Mouse (Mus musculus) embryo, embryonic 11 days (tissue): ENCODE results near the gene E2f3.

Source experiments
- DNase-seq: peaks from one replicate; pipeline ENCODE4 v3.0.0-alpha.2; 2015

The E2f3 gene

DNA sequence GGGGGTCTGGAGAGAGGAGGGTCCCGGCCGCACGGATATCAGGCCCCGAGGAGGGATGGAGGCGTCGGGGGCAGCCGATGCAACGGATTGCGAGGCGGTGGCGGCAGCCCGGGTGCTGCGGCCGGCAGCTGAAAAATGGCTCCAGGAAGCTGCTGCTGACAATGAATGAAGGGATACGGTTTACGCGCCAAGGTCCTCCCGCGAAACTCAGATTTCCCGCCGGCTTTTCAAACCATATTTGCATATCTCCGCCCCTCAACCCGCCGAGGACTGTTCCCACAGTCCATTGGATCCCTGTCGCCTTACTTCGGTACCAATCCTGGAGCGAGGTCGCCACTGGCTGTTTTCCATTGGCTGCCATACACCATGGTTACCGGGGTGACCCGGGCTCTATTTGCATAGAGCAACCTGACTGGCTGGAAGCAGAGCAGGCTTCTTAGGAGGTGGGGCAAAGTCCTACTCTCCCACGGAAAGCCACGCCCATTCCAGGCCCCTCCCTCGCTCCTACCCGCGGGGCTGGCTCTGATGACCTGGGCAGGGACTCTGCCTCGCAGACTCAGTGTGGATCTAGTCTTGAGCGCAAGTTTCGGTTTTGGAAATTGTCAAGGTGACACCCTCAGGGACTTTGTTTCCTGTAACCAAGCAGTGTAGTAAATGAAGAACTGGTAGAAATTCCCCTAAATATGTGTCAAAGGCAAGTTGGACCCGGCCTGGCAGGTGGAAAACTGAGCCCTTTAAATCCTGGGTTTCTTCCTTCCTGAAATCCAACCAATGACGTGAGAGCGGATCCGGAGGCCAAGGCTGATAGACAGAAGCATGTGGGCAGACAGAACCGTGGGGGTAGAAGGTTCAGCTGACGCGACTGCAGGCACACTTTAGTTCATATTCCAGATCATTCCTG is at the start of gene E2f3:
TSS of gene E2f3 (minus strand) at position 209 of the 901 bp plus-strand sequence.
- DNase-seq, result peak; percentile 99

DNA sequence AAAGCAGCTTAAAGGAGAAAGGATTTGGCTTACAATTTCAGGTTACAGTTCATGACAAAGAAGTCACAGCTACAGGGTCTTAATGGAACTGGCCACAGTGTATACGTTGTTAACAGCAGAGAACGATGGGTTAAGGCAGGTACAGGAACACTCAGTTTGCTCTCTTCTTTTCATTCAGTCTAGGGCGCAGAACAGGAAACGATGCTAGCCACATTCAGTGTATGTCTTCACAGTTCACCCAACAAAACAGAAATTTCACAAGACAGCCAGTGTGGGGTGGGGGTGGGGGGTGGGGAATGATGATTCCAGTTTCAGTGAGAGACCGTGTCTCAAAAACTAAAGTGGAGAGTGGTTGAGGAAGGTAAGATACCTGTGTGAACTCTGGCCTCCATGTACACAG is 48.7 kb upstream of the E2f3 start:
- DNase-seq, result no peak

DNA sequence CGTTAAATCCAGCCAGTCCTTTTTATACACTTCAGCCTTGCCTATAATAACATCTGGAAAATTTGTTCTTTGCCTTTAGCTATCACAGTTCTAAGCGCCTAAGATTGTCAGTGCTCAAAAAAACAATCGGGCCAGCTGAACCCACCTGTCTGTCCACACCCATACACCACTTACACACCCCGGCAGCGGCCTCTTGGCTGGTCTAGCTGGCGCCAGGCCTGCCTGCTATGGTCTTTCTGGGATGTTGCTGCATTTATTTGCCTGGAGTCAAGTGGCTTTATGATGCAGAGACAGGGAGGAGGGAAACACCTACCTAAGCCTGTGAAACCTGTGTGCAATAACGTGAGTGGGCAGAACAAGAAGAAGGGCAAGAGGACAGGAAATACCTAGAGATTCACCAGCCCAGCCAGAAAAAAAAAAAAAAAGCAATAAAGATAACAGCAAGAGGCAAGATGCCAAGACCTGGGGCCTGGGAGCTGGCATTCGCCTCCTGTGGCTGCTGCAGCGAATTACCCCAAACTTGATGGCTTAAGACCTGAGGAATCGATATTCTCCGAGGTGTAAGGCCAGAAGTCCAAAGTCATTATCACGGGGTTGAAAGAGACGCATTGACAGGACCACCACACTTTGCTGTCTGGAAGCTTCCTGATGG is 45.9 kb upstream of the E2f3 start:
- no peak for DNase-seq

DNA sequence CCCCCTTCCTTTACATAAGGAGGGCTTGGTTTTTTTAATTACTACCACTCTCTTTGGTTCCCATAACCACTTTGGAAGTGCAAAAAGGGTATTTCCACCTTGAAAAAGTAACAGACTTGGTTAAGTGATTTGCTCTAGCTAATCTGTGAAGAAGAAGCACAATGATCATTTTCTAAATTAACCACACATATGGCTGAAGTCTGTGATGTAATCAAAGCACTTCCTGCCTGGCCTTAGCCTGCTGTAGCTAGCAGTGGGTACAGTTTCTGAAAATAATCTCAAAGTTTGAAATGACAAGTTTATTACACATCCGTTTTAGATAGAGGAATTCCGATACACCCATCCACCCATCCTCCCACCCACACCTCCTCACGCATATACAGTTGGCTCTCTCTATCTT is 42.0 kb upstream of the E2f3 start:
- DNase-seq, result no peak

DNA sequence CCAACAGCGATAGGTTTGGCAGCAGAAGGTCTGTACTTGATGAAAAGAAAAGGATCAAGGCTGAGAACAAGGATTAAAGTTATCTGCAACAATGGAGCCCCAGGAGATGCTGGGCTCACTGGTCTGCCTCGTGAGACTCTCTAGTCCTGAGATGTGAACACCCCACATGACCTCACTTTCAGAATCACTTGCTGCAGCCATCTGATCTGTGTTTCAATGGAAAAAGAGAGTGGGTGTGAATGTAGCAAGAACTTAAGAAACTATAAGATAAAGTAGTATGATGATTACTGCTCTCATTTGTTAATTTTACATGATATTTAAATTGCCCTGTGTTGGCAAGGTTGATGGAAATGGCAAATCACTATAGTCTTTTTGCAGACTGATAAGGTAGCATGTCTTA is 36.6 kb upstream of the E2f3 start:
- DNase-seq, result no peak

GRCm38 (mm10) chr13:30018573-30018972 is 32.7 kb upstream of the E2f3 start:
- DNase-seq, result no peak

- no peak for DNase-seq
Measured at GRCm38 (mm10) chr13:30017611-30018010, 31.7 kb upstream of the E2f3 start.

DNA sequence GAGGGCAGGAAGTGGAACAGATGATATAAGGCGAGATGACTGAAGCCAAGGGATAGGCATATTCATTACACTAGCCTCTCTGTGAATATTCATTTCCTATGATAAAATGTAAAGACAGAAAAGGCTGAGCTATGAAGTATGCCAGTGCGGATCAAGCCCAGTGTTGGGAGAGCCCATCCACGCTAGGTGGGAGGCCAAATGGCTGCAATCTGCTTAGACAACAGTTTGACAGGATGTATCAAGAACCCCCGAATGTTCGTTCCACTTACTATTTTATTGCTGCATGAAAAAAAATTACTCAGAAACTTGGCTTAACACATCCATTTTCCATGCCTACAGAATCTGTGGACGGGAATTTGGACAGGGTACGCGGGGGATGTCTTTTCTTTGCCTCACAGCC is 28.7 kb upstream of the E2f3 start:
- no peak for DNase-seq

- no peak for DNase-seq
Measured at GRCm38 (mm10) chr13:30012226-30012625, 26.4 kb upstream of the E2f3 start.

GRCm38 (mm10) chr13:30008738-30009137 is 22.9 kb upstream of the E2f3 start:
- DNase-seq, result no peak

DNA sequence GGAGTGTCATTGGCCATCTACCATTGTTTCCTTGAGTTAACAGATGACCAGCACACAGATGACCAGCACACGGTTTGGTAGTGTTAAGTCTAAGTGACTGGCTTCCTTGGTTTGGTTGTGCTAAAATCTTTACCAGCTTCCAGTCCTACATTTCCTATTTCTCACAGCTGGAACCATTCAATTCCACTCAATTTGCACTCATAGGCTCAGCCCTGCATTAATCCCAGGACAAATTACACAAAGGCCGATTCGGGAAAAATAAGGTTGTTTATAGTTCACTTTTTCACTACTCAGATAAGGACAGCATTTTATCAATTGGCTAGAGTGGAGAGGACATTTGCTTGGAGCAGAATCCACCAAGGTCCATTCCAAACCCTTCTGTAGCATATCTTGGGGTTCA is 19.6 kb upstream of the E2f3 start:
- no peak for DNase-seq

- no peak for DNase-seq
Measured at GRCm38 (mm10) chr13:30004849-30005248, 19.0 kb upstream of the E2f3 start.

GRCm38 (mm10) chr13:30003169-30003568 is 17.3 kb upstream of the E2f3 start:
- peak; percentile 18 for DNase-seq

DNA sequence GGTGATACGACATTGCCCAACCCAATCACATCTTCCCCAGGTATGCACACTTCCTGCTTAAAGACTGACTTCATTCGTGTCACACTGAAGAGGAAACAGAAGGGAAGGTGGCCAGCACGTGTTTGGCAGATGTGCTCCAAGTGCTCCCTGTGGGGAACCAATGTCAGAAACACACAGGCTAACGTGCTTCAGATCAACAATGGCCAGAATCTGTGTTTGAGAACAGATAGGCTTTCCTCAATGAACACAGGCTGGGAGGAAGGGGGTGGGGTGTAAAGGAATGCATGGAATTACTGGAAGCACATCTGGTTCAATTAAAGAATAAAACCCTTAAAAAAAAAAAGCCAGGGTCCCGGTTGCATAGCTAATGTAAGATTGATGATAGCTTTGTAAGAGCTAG is 15.2 kb upstream of the E2f3 start:
- peak; percentile 44 for DNase-seq

DNA sequence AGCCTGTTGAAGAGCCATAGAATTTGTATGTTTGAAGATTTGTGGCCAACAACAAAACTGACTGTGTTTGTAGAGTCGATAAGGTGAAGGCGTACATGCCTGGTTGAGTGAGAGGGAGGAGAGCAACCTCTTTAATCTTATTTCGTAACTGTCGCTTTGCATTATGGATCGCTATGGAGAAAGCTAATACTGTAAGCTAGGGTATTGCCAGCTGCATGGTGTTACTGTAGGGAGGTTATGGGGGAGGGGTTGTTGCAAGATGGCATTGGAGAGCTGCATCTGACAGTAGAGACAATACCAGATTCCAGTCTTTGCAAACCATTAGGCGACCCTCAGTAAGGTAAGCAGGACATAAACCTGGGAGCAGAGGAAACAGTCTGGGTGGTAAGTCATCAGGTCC is 2.1 kb upstream of the E2f3 start:
- no peak for DNase-seq

DNA sequence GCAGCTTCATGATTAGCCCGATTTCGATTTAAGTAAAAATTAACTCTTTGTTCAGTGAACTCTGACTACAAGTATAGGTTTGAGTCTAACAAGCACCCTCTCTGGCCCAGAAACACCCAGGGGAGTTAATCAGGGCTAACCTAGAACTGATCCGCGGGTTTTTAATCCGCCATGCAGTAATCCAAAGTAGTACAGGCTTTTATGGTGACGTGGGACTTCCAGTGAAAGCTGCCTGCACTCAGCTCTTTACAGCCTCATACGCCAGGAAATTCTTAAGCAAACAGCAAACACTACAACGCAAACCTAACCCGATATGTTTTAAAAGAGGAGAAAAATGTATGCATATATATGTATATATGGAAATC is 875 bp upstream of the E2f3 start:
- no peak for DNase-seq

DNA sequence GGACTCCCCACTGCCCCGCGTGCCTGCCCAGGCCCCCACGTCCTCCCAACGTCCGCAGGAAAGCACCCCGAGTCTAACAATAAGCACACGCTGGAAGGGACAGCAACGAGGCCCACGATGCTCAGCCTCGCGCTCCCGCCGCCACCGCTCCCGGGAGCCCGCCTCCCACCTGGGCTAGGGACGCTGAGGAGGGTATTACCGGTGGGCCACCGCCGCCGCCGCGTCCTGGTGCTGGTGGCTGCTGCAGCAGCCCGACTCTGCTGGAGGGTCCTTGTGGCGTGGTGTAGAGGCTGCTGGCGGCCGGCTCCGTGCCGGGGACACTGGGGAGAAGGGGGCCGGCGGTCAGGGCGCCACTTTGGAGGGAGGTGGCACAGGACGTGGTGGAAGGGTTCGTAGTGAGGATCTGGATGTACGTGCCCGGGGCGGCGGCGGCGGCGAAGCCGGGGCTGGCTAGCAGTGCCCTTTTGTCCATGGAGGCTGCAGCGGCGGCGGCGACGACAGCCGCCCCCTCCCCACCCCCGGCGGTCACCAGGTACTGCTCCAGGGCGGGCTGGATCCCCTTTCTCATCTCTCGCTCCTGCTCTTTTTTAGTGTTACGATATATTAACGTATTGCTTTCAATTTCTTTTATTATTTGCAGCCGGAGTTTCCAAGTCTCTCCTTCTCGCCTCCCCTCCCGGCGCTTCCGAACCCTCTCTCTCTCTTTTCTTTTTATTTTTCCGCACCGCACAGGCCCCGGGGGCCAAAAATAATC is 585 bp downstream of the E2f3 start:
- DNase-seq, result peak; percentile 49

- DNase-seq, result peak; percentile 91
Measured at GRCm38 (mm10) chr13:29984286-29985100, 1.4 kb downstream of the E2f3 start.

- peak; percentile 60 for DNase-seq
Measured at GRCm38 (mm10) chr13:29983523-29984191, 2.2 kb downstream of the E2f3 start.

DNA sequence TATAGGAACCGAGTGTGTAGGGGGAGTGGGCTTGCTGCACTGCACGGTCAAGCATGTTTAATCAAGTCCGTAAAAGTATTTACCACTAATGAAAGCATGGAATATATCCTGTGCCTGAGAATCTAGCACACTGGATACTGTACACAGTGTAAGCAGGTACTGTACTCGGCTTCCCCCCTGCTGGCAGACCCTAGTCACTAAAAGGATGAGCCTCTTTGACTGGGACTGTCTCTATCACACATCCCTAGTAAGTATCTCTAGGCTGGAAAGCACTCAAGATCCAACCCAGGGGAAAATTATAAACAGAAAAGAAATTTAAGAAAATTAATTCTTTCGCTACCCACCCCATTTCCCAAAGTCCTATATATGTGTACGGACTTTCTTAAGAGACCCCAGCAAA is 2.8 kb downstream of the E2f3 start:
- peak; percentile 54 for DNase-seq

GRCm38 (mm10) chr13:29982400-29982799 is 3.5 kb downstream of the E2f3 start:
- no peak for DNase-seq

GRCm38 (mm10) chr13:29979140-29979564 is 6.7 kb downstream of the E2f3 start:
- no peak for DNase-seq
